Mouse (Mus musculus) hematopoietic stem cell, adult 5-6 weeks (primary cell): ENCODE measurements around the gene Jsrp1. TPM values are rescaled to one million over a fixed set of nuclear protein-coding genes. Genes with fewer than 3 reads are reported as not detected.
A peak's percentile ranks its signal among the peaks of the same experiment; 100 is the strongest.

Experiments
- ATAC-seq, 2 experiments: fragments of 125-278 bp in 1 of 2; replicated peaks in 1 of 2; 2 replicates each; pipeline ENCODE4 v1.8.0; 2016 to 2017; ENCODE audit warnings: inconsistent platforms in 2 of 2, mild to moderate bottlenecking in 2 of 2, moderate number of reproducible peaks in 2 of 2, low read depth in 1 of 2, moderate TSS enrichment in 1 of 2; ENCODE audit not compliant: low FRiP score in 2 of 2, poor library complexity in 2 of 2, severe bottlenecking in 2 of 2, insufficient read depth in 1 of 2, low TSS enrichment in 1 of 2
- total RNA-seq: library from RNA; stranded (forward); fragments of 172-1452, 232-1000 nt; gene quantifications from 2 replicates; pipeline ENCODE4 v1.2.3, GENCODE M21; 2017

Jsrp1 gene
- total RNA-seq, 1 experiment from 2014 or later, result 0.50 TPM

DNA sequence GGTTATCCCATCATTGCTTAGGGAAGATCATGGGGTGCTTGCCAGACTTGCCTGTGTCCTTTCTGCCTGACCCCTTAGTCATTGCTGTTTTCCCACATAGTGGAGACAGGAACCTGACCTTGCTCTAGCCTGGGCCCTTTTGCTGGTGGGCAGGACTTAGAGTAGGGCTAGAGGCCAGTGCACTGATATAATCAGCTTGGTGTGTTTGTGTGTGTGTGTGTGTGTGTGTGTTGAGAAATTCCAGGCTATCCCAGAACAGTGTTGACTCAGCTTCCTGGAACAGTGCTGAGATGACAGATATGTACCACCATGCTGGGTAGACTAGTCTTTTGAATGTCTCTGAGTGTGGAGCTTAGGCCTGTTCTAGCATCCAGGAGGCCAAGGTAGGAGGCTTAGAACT, 33.7 kb downstream of the Jsrp1 start:
- no peak for ATAC-seq

- no peak for ATAC-seq
Observed at GRCm38 (mm10) chr10:80777123-80777522, 36.2 kb downstream of the Jsrp1 start.

DNA sequence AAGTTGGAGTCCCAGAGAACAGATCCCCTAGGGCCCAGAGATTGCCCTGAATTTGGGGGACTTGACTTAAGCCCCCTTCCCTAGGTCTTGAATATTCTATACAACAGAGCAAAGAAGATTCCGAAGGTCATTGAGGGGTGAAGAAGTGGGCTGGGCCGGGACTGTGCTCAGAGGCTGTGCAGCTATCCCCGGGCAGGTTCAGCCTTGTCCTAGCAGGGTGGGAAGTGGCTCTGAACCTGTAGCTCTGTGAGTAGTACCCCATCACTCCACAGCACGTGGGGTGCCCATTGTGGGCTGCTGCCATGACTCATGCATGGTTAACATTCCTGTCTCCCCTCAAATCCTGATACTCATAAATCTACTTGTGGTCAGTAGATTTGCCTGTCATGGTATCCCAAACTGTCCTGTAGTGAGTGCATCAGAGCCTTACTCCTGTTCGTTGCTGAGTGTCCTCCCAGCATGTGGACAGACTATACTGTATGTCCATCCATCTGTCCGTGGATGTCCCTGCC, 36.9 kb downstream of the Jsrp1 start:
- no peak for ATAC-seq

- ATAC-seq, result no peak
Observed at GRCm38 (mm10) chr10:80775731-80776130, 37.6 kb downstream of the Jsrp1 start.

DNA sequence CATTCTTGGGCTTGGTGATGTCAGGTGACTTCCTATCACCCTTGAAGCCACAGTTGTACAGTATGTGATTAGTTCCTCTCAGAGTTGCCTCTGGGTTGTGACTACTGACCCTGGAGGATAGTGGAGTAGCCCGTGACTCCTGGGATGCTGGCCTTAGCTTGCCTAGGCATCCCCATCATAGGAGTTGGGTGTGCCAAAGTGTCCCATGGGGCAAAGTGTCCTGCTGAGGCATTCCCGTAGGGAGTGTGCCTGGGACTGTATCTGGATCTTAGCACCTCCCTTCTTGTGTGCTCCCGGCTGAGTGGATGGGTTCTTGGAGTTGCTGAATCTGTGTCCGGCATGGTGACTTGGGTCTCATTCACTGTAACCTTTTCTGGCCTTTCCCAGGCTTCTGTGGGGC, 38.3 kb downstream of the Jsrp1 start:
- ATAC-seq, result no peak

DNA sequence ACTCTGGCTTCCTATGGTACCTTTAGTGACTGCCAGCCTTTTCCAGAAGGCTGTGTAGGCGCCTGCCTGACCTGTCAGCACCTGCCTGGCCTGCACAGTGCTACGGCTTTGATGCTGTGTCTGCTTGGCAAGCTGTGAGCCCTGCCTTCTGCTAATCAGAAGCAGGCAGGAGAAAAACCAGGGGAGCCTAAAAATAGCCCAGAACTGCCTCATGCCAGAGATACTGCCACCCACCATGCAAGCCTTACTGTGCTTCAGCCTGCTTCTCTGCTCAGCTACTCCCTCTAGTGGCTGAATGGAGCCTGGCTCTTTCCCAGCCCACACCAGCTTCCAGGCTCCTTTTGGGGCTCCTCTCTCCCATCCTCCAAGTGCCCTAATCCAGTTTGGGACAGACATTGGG, 38.7 kb downstream of the Jsrp1 start:
- peak; percentile 77 to 91 for ATAC-seq

GRCm38 (mm10) chr10:80773816-80774215, 39.5 kb downstream of the Jsrp1 start:
- no peak for ATAC-seq

GRCm38 (mm10) chr10:80768365-80768764, 44.9 kb downstream of the Jsrp1 start:
- ATAC-seq, result no peak

GRCm38 (mm10) chr10:80766161-80766815, 47.0 kb downstream of the Jsrp1 start:
- no peak for ATAC-seq

DNA sequence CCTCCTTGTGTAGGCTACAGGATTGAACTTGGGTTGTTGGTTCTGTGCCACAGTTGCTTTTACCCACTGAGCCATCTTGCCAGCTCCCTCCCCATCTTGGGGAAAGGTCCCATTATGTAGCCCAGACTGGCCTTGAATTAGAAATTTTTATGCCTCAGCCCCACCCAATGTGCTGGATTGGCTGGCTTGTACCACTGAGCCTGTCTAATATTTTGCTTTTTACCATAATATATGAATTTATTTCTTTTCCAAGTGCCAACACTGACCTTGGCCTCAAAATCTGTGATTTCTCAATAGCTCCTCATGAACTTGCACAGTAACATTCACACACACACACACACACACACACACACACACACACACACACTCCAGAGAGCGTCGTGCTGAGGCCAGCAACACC, 47.6 kb downstream of the Jsrp1 start:
- no peak for ATAC-seq

- peak in 1 of 2 experiments; percentile 27; a peak in 1 of 4 replicates for ATAC-seq
Observed at GRCm38 (mm10) chr10:80763502-80763901, 49.8 kb downstream of the Jsrp1 start.

- no peak for ATAC-seq
Observed at GRCm38 (mm10) chr10:80761821-80762220, 51.5 kb downstream of the Jsrp1 start.

- ATAC-seq, result no peak
Observed at GRCm38 (mm10) chr10:80760596-80761524, 52.4 kb downstream of the Jsrp1 start.

DNA sequence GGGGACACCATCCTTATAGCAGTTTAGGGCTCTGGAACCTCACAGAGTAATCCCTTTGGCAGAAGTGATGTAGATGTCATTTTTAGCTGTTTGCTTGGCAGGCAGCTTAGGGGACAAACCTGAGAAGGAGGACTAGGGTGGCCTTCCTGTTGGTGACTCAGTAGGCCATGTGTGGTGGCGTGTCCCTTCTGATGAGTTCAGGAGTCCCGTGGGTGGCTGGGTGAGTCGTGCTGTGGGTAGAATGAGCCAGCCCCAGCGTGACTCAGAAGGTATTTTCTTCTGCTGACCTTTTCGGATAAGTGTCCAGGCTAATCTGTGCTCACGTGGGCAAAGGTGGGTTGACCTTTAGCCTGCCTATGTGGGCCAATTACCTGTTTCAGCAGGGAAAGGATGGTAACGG, 54.6 kb downstream of the Jsrp1 start:
- ATAC-seq, result no peak

Other genes starting within 250 kb of the Jsrp1 start
- gene Klf16, start 236.2 kb downstream of the Jsrp1 start, total RNA-seq, result 5.3 and 9.9 TPM in 2 replicates
- 16.3 and 20.9 TPM in 2 replicates for gene Abhd17a, start 223.2 kb downstream of the Jsrp1 start, total RNA-seq
- 7.4 and 9.6 TPM in 2 replicates for gene Scamp4, start 210.6 kb downstream of the Jsrp1 start, total RNA-seq
- gene Adat3, start 210.6 kb downstream of the Jsrp1 start, total RNA-seq, result 0.94 TPM in 1 of 2 replicates, not detected in the other
- gene Gm49322, start 207.5 kb downstream of the Jsrp1 start, total RNA-seq, result 0.31 and 0.60 TPM in 2 replicates
- 184 and 239 TPM in 2 replicates for gene Csnk1g2, start 190.7 kb downstream of the Jsrp1 start, total RNA-seq
- 13.6 and 35.8 TPM in 2 replicates for gene Btbd2, start 156.4 kb downstream of the Jsrp1 start, total RNA-seq
- 52.4 and 75.9 TPM in 2 replicates for gene Mknk2, start 135.4 kb downstream of the Jsrp1 start, total RNA-seq
- 81.1 and 92.3 TPM in 2 replicates for gene Mob3a, start 111.5 kb downstream of the Jsrp1 start, total RNA-seq
- gene Izumo4, start 111.3 kb downstream of the Jsrp1 start, total RNA-seq, result 9.5 and 10.4 TPM in 2 replicates
- 37.7 and 45.2 TPM in 2 replicates for gene Ap3d1, start 71.2 kb downstream of the Jsrp1 start, total RNA-seq
- 12.0 and 13.0 TPM in 2 replicates for gene Dot1l, start 58.3 kb downstream of the Jsrp1 start, total RNA-seq
- gene Sf3a2, start 15.3 kb downstream of the Jsrp1 start, total RNA-seq, result 12.9 and 24.7 TPM in 2 replicates
- gene Plekhj1, start 14.9 kb downstream of the Jsrp1 start, total RNA-seq, result 35.8 and 45.6 TPM in 2 replicates
- 0.15 TPM in 1 of 2 replicates, not detected in the other for gene Amh, start 8.3 kb downstream of the Jsrp1 start, total RNA-seq
- 154 and 289 TPM in 2 replicates for gene Oaz1, start 13.2 kb upstream of the Jsrp1 start, total RNA-seq
- gene Lingo3, start 30.5 kb upstream of the Jsrp1 start, total RNA-seq, result 0.30 TPM in 1 of 2 replicates, not detected in the other
- 202 and 278 TPM in 2 replicates for gene Lsm7, start 41.7 kb upstream of the Jsrp1 start, total RNA-seq
- 14.1 and 30.1 TPM in 2 replicates for gene Sppl2b, start 41.8 kb upstream of the Jsrp1 start, total RNA-seq
- not detected in 2 replicates for gene Tmprss9, start 58.4 kb upstream of the Jsrp1 start, total RNA-seq
- 22.3 and 48.7 TPM in 2 replicates for gene Timm13, start 87.5 kb upstream of the Jsrp1 start, total RNA-seq
- 34.0 and 35.9 TPM in 2 replicates for gene Lmnb2, start 104.7 kb upstream of the Jsrp1 start, total RNA-seq
- gene Gadd45b, start 116.6 kb upstream of the Jsrp1 start, total RNA-seq, result 24.2 and 25.4 TPM in 2 replicates
- 0.50 and 0.75 TPM in 2 replicates for gene Gng7, start 201.4 kb upstream of the Jsrp1 start, total RNA-seq
- not detected in 2 replicates for gene Diras1, start 212.2 kb upstream of the Jsrp1 start, total RNA-seq
- 6.9 and 7.2 TPM in 2 replicates for gene Slc39a3, start 223.9 kb upstream of the Jsrp1 start, total RNA-seq
- 34.3 and 39.1 TPM in 2 replicates for gene Sgta, start 246.7 kb upstream of the Jsrp1 start, total RNA-seq